16 mouse cellular contexts compared by ENCODE assay signal in the genomic region with DNA sequence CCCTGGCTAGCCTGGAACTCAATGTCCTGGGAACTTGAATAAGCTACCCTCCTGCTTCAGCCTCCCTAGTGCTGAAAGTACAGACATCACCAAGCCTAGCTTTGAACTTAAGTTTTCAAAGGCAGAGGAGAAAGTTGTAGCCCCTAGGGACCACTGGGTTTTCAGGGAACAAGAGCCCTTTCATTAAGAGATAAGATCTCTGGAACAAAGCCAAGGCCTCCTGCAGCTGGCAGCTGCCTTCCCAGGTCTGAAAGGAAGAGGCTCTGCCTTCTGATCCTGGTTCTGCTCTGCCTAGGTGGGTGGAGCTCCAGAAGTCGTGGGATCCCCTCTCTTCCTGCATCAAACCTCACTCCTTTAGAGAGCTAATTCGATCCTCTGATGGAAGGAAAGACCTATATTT. TPM values are rescaled to one million over a fixed set of nuclear protein-coding genes. Genes with fewer than 3 reads are reported as not detected.
DNase-seq lines count a peak whose midpoint lies in the region; ATAC-seq and TF ChIP-seq lines count a peak whose summit lies in the region.
"Had no signal": no experiment of that assay in that cellular context is flagged by ENCODE, and none has a peak within 500 bp of the region (broad histone marks: within the 10 kb centered on the region; RNA-seq: fewer than 3 reads in every experiment).

No protein-coding gene starts in this region.

- no peaks in the 10 kb centered on the region for H3K27me3 ChIP-seq in embryonic facial prominence, embryonic 11.5 days (ENCODE audit: control insufficient read depth, insufficient read depth, low read length)
- H3K27me3 ChIP-seq in embryonic facial prominence, embryonic 10.5 days (replicated peaks; ENCODE audit: low read depth, poor library complexity, severe bottlenecking), result 0 out of 2 replicates have a peak, but pooled peaks cover 3% of the 10 kb centered on the region
- H3K27me3 ChIP-seq in C2C12 (ENCODE audit: control insufficient read depth, insufficient read depth, insufficient read length), result no peaks in the 10 kb centered on the region
- no peaks in the 10 kb centered on the region for H3K27me3 ChIP-seq in embryonic facial prominence, embryonic 14.5 days (replicated peaks; ENCODE audit: control insufficient read depth, insufficient read depth, low read length)
- H3K27me3 ChIP-seq: hindbrain, embryonic 12.5 days; liver, embryonic 15.5 days had no signal

- no peak overlapping the region for H3K9ac ChIP-seq in embryonic facial prominence, embryonic 11.5 days (replicated peaks; ENCODE audit: low read length)
- H3K9ac ChIP-seq in embryonic facial prominence, embryonic 14.5 days (ENCODE audit: low read depth, low read length), result no peak overlapping the region
- H3K9ac ChIP-seq: hindbrain, embryonic 12.5 days; liver, embryonic 15.5 days had no signal

- H3K27ac ChIP-seq in embryonic facial prominence, embryonic 11.5 days (replicated peaks; ENCODE audit: low read depth, low read length), result no peak overlapping the region
- no peak overlapping the region for H3K27ac ChIP-seq in embryonic facial prominence, embryonic 10.5 days (replicated peaks)
- no peak overlapping the region for H3K27ac ChIP-seq in embryonic facial prominence, embryonic 14.5 days (replicated peaks; ENCODE audit: low read depth, low read length)
- H3K27ac ChIP-seq: heart, embryonic 10.5 days; hindbrain, embryonic 12.5 days; liver, embryonic 15.5 days had no signal

- WGBS in embryonic facial prominence, embryonic 11.5 days, result 20% methylated on average over 2 of the region's 2 CpGs
- WGBS in embryonic facial prominence, embryonic 10.5 days, result 18% methylated on average over 2 of the region's 2 CpGs
- WGBS in embryonic facial prominence, embryonic 14.5 days, result 8% methylated on average over 2 of the region's 2 CpGs

- 0 out of 2 replicates have a peak, but pooled peaks cover 2% of the 10 kb centered on the region for H3K36me3 ChIP-seq in embryonic facial prominence, embryonic 11.5 days (replicated peaks; ENCODE audit: control insufficient read depth, insufficient read depth, low read depth, low read length)
- H3K36me3 ChIP-seq in embryonic facial prominence, embryonic 10.5 days (replicated peaks), result peaks cover 37% of the 10 kb centered on the region
- H3K36me3 ChIP-seq in C2C12 (ENCODE audit: control insufficient read depth, insufficient read depth), result peaks cover 24% of the 10 kb centered on the region
- peaks cover 20% of the 10 kb centered on the region for H3K36me3 ChIP-seq in embryonic facial prominence, embryonic 14.5 days (ENCODE audit: control insufficient read depth, insufficient read depth, low read length)

- peak; percentile 61 for DNase-seq in embryonic facial prominence, embryonic 11.5 days (ENCODE audit: low spot score)
- no peak for DNase-seq in embryonic facial prominence, embryonic 10.5 days (ENCODE audit: low spot score)
- DNase-seq in left cerebral cortex, postnatal 4 days, result peak; percentile 36
- DNase-seq in left cerebral cortex, postnatal 36 days (ENCODE audit: low spot score in 2 of 2), result no peak
- DNase-seq in embryonic facial prominence, embryonic 14.5 days (ENCODE audit: low spot score), result peak; percentile 80
- DNase-seq in right cerebral cortex, adult 2 months (ENCODE audit: low spot score in 2 of 2), result no peak
- DNase-seq in cerebellum, postnatal 25 days, result no peak
- DNase-seq: cerebellum, adult 8-10 months; right cerebral cortex, postnatal 14 days; thymus, postnatal 14 days had no signal

- H3K79me2 ChIP-seq in C2C12 (ENCODE audit: control insufficient read depth, insufficient read depth), result peaks cover 44% of the 10 kb centered on the region

- H3K4me3 ChIP-seq in embryonic facial prominence, embryonic 11.5 days (ENCODE audit: low read depth, low read length), result no peak overlapping the region
- H3K4me3 ChIP-seq in embryonic facial prominence, embryonic 10.5 days, result no peak overlapping the region
- no peak overlapping the region for H3K4me3 ChIP-seq in C2C12 (ENCODE audit: insufficient read depth, poor library complexity, severe bottlenecking)
- no peak overlapping the region for H3K4me3 ChIP-seq in embryonic facial prominence, embryonic 14.5 days (ENCODE audit: low read depth, low read length)
- H3K4me3 ChIP-seq: heart, embryonic 10.5 days; hindbrain, embryonic 12.5 days; liver, embryonic 15.5 days had no signal

- ATAC-seq in embryonic facial prominence, embryonic 11.5 days (replicated peaks; ENCODE audit: insufficient number of reproducible peaks, low FRiP score, low TSS enrichment, low read depth), result no peak
- ATAC-seq in embryonic facial prominence, embryonic 14.5 days (ENCODE audit: low read depth), result no peak
- ATAC-seq: CD4-positive, CD25-positive, alpha-beta regulatory T cell, adult 4 months had no signal

- H3K4me2 ChIP-seq in embryonic facial prominence, embryonic 11.5 days (ENCODE audit: low read depth, low read length), result no peak overlapping the region
- H3K4me2 ChIP-seq in embryonic facial prominence, embryonic 14.5 days (ENCODE audit: low read depth, low read length), result no peak overlapping the region
- H3K4me2 ChIP-seq: hindbrain, embryonic 12.5 days; liver, embryonic 15.5 days had no signal

- H3K9me3 ChIP-seq in embryonic facial prominence, embryonic 11.5 days (replicated peaks; ENCODE audit: control insufficient read depth, low read length), result no peaks in the 10 kb centered on the region
- no peaks in the 10 kb centered on the region for H3K9me3 ChIP-seq in embryonic facial prominence, embryonic 10.5 days
- H3K9me3 ChIP-seq in embryonic facial prominence, embryonic 14.5 days (ENCODE audit: control insufficient read depth, low read length), result no peaks in the 10 kb centered on the region
- H3K9me3 ChIP-seq: heart, embryonic 10.5 days; hindbrain, embryonic 12.5 days; liver, embryonic 15.5 days had no signal

- H3ac ChIP-seq in C2C12 (ENCODE audit: control insufficient read depth, insufficient read length, low read depth), result no peak overlapping the region

- peaks cover 6% of the 10 kb centered on the region for H3K4me1 ChIP-seq in embryonic facial prominence, embryonic 11.5 days (ENCODE audit: control insufficient read depth, insufficient read depth, low read length)
- H3K4me1 ChIP-seq in embryonic facial prominence, embryonic 10.5 days, result peaks cover 61% of the 10 kb centered on the region
- H3K4me1 ChIP-seq in embryonic facial prominence, embryonic 14.5 days (ENCODE audit: control insufficient read depth, insufficient read depth, low read length), result peaks cover 13% of the 10 kb centered on the region

- intact Hi-C loops in left cerebral cortex, postnatal 4 days (cut with DNase I), result loop anchor here (5.0 to 10.0 kb wide), 4 partner anchors 279 to 819 kb away; no protein-coding TSS in a partner anchor
- intact Hi-C loops in left cerebral cortex, postnatal 36 days (cut with DNase I), result loop anchor here (5.0 to 10.0 kb wide), 3 partner anchors 442 to 712 kb away; partner anchors contain the start of gene Wnk1

- no peak for TF ChIP-seq CTCF in C2C12 (IDR thresholded peaks at IDR 0.05; ENCODE audit: control insufficient read depth, insufficient read depth, insufficient read length)

- H3K79me3 ChIP-seq in C2C12 (ENCODE audit: low read depth), result peaks cover 30% of the 10 kb centered on the region

TF ChIP-seq in C2C12, 6 proteins besides CTCF, POLR2A, EP300 and RAD21:
- TF ChIP-seq MYOG (IDR thresholded peaks at IDR 0.05; ENCODE audit: control insufficient read depth, extremely low read depth, insufficient read length) (no peak), MYOD1 (IDR thresholded peaks at IDR 0.05; ENCODE audit: control insufficient read depth, insufficient read length, low read depth) (peak; percentile 22)

RNA-seq across cellular contexts. Expression of gene Fbxl14, which starts 6.0 kb away (rescaled TPM):
- 6.0 and 7.0 TPM in 2 replicates for polyA plus RNA-seq in embryonic facial prominence, embryonic 11.5 days (2014; fragmentation: Nextera tagmentation; extraction: Ambion mirVana)
- 3.4 and 3.6 TPM in 2 replicates for polyA plus RNA-seq in embryonic facial prominence, embryonic 10.5 days (2016; fragmentation: Nextera tagmentation; extraction: Ambion mirVana)
- total RNA-seq in left cerebral cortex, postnatal 4 days (2021), result 10 to 100 TPM; 28.0 to 28.5 TPM
- total RNA-seq in left cerebral cortex, postnatal 36 days (2021), result 10 to 100 TPM; 31.8 to 35.5 TPM
- 22.7 TPM for polyA plus RNA-seq in C2C12 (2012; fragmentation: generic; extraction: Trizol)
- polyA plus RNA-seq in embryonic facial prominence, embryonic 14.5 days (2014; fragmentation: Nextera tagmentation; extraction: Ambion mirVana), result 6.2 and 7.5 TPM in 2 replicates

RNA-seq across cellular contexts. Expression of gene Wnt5b, which starts 58.7 kb away (rescaled TPM):
- 12.9 and 13.8 TPM in 2 replicates for polyA plus RNA-seq in embryonic facial prominence, embryonic 11.5 days (2014; fragmentation: Nextera tagmentation; extraction: Ambion mirVana)
- 13.2 and 14.2 TPM in 2 replicates for polyA plus RNA-seq in embryonic facial prominence, embryonic 10.5 days (2016; fragmentation: Nextera tagmentation; extraction: Ambion mirVana)
- 1 to 10 TPM; 2.4 to 3.0 TPM for total RNA-seq in left cerebral cortex, postnatal 4 days (2021)
- total RNA-seq in left cerebral cortex, postnatal 36 days (2021), result 1 to 10 TPM; 1.4 to 1.6 TPM
- 0.16 TPM for polyA plus RNA-seq in C2C12 (2012; fragmentation: generic; extraction: Trizol)
- polyA plus RNA-seq in embryonic facial prominence, embryonic 14.5 days (2014; fragmentation: Nextera tagmentation; extraction: Ambion mirVana), result 11.4 and 12.6 TPM in 2 replicates
- total RNA-seq: megakaryocyte progenitor cell, adult 5-6 weeks had no signal

Comparison
In these comparisons a context has a peak if more than half of its experiments do, and no peak if none do; other contexts are left out.
1. DNase-seq: peak in embryonic facial prominence, embryonic 11.5 days (single experiment), left cerebral cortex, postnatal 4 days (single experiment) and embryonic facial prominence, embryonic 14.5 days (single experiment); none in embryonic facial prominence, embryonic 10.5 days (single experiment), left cerebral cortex, postnatal 36 days (0 of 2), right cerebral cortex, adult 2 months (0 of 2) and cerebellum, postnatal 25 days (0 of 2).
2. RNA of gene Wnt5b, which starts 58.7 kb away (polyA plus RNA-seq): 13.2 to 14.2 TPM in embryonic facial prominence, embryonic 10.5 days, 12.9 to 13.8 TPM in embryonic facial prominence, embryonic 11.5 days and 11.4 to 12.6 TPM in embryonic facial prominence, embryonic 14.5 days; 0.16 TPM in C2C12 (single experiment); every median in the first group is over 10 times any median in the second.